Mouse (Mus musculus) bone marrow macrophage, adult 2 months (primary cell): Measurements from ENCODE around the gene Mbd5.

ENCODE experiments used
- CTCF ChIP-seq: IDR thresholded peaks from 2 replicates; pipeline ENCODE4 v1.5.1; 2012; ENCODE audit warnings: low read depth, mild to moderate bottlenecking, low read length, moderate library complexity
- POLR2A ChIP-seq: IDR thresholded peaks from 2 replicates; pipeline ENCODE4 v1.6.1; 2012; ENCODE audit warnings: mild to moderate bottlenecking, low read depth, low read length, borderline replicate concordance

DNA sequence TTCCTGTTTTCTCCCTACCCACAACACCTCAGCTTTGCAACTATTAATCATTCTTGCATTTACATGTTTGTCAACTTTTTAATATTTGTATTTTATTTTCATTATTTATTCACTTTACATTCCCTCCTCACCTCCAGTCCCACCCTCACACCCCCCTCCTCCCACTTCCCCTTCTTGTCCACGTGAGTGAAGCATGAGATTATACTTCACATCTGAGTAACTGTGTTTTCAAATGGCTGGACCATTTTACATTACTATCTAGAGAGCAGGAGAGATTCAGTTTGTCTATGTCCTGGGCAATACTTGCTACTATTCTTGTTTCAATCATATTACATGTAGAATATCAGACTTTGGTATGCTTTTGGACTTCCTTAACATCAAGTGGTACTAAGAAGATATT is 204.3 kb downstream of the Mbd5 start:
- TF ChIP-seq CTCF, result no peak
- no peak for TF ChIP-seq POLR2A
